Mouse (Mus musculus) lung, postnatal 0 days (tissue): ENCODE data around the gene Lrcol1.

Experiments used
- CTCF ChIP-seq: IDR thresholded peaks from 2 replicates; pipeline ENCODE4 v1.5.1; 2016; ENCODE audit warnings: antibody characterized with exemption, mild to moderate bottlenecking
- EP300 ChIP-seq: IDR thresholded peaks from 2 replicates; pipeline ENCODE4 v1.6.1; 2016; ENCODE audit warnings: antibody characterized with exemption, mild to moderate bottlenecking, control low read depth

DNA sequence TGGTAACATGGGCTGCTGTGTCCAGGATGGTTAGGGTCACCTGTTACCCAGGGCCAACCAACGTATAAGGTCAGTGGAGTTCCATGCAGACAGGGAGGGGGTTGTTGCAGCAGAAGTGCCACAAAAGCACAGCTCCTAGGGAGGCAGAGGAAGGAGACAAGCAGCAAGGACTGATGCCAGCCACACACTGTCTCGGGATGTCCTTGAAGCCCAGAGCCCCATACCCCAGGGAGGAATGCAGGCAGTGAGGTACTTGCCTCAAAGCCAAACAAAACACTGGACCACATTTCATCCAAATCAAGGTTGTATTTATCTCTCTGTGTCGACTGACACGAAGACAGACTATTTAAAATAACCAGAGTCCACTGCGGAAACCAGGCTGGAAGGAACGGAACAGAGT lies 16.9 kb downstream of the Lrcol1 start:
- TF ChIP-seq CTCF = no peak
- no peak for TF ChIP-seq EP300
